Mouse (Mus musculus) heart, postnatal 10 days (tissue): ENCODE measurements around the gene Tmsb15l. TPM values are rescaled to one million over a fixed set of nuclear protein-coding genes. Genes with fewer than 3 reads are reported as not detected.

Experiments used
- total RNA-seq, 2 experiments: library from RNA; stranded (reverse); gene quantifications; 2 replicates each; pipeline ENCODE4 v1.2.3; 2021

The Tmsb15l gene
- total RNA-seq, 2 experiments from 2014 or later: 0.67 to 1.0 TPM

Other genes starting within 250 kb of the Tmsb15l start
- gene Morf4l2, start 233.2 kb downstream of the Tmsb15l start, total RNA-seq: 100 to 1,000 TPM; 167 to 171 TPM
- not detected for gene Glra4, start 196.7 kb downstream of the Tmsb15l start, total RNA-seq
- 1 to 10 TPM; 4.0 to 4.8 TPM for gene Plp1, start 154.2 kb downstream of the Tmsb15l start, total RNA-seq
- gene Rab9b, start 108.1 kb downstream of the Tmsb15l start, total RNA-seq: under 1 TPM; 0.17 to 0.22 TPM
- not detected for gene H2bfm, start 49.5 kb downstream of the Tmsb15l start, total RNA-seq
- gene Tmsb15b2, start 1.4 kb downstream of the Tmsb15l start, total RNA-seq: 1 to 10 TPM; 1.9 to 5.9 TPM
- gene Tmsb15b1, start within 50 bp of the Tmsb15l start, total RNA-seq: 1 to 10 TPM in 1 of 2 experiments, under 1 TPM in 1; 0.91 to 1.2 TPM
- gene Zcchc18, start 16.3 kb upstream of the Tmsb15l start, total RNA-seq: not detected
- 1 to 10 TPM; 4.7 to 6.2 TPM for gene Slc25a53, start 61.4 kb upstream of the Tmsb15l start, total RNA-seq
- 1 to 10 TPM; 5.3 to 5.7 TPM for gene Fam199x, start 72.7 kb upstream of the Tmsb15l start, total RNA-seq
- not detected for gene Esx1, start 145.2 kb upstream of the Tmsb15l start, total RNA-seq